Mouse (Mus musculus) MEL (cell line): ENCODE data around the gene Cenpm. TPM values are rescaled to one million over a fixed set of nuclear protein-coding genes. Genes with fewer than 3 reads are reported as not detected.

Experiments used
- DNase-seq: peaks from one replicate; pipeline ENCODE4 v3.0.0; 2011; ENCODE audit warnings: low read depth, low spot score
- H3K27ac ChIP-seq: 2 replicates; pipeline ENCODE4 v1.5.1; 2012; ENCODE audit warnings: low read depth, mild to moderate bottlenecking, control low read depth, low read length, moderate library complexity; ENCODE audit not compliant: control insufficient read depth
- H3K27me3 ChIP-seq, 2 experiments: fragments of 150-350 bp in 1 of 2; sonication (generic) in 1 of 2; 2 replicates each; pipeline ENCODE4 v1.6.1; 2012; ENCODE audit warnings: low read length in 2 of 2, mild to moderate bottlenecking in 2 of 2, improper control_type of control experiment in 1 of 2, moderate library complexity in 1 of 2; ENCODE audit not compliant: insufficient read depth in 2 of 2, control insufficient read depth in 1 of 2
- H3K36me3 ChIP-seq, 2 experiments: 2 replicates each; pipeline ENCODE4 v1.6.1; 2012 to 2014; ENCODE audit warnings: low read length in 2 of 2, improper control_type of control experiment in 1 of 2, inconsistent platforms in 1 of 2, mild to moderate bottlenecking in 1 of 2; ENCODE audit not compliant: insufficient read depth in 2 of 2, control insufficient read depth in 1 of 2
- H3K4me1 ChIP-seq, 2 experiments: fragments of 150-350 bp in 1 of 2; sonication (generic) in 1 of 2; 2 replicates each; pipeline ENCODE4 v1.6.1; 2012; ENCODE audit warnings: low read length in 2 of 2, improper control_type of control experiment in 1 of 2, mild to moderate bottlenecking in 1 of 2; ENCODE audit not compliant: insufficient read depth in 2 of 2, control insufficient read depth in 1 of 2
- H3K4me3 ChIP-seq, 2 experiments: fragments of 150-350 bp in 1 of 2; sonication (generic) in 1 of 2; 2 replicates each; pipeline ENCODE4 v1.5.1; 2012; ENCODE audit warnings: low read depth in 2 of 2, low read length in 2 of 2, mild to moderate bottlenecking in 2 of 2, moderate library complexity in 2 of 2, control low read depth in 1 of 2, improper control_type of control experiment in 1 of 2; ENCODE audit not compliant: control insufficient read depth in 1 of 2, insufficient read depth in 1 of 2
- H3K79me2 ChIP-seq: 2 replicates; pipeline ENCODE4 v1.6.1; 2012; ENCODE audit warnings: mild to moderate bottlenecking, low read length, moderate library complexity; ENCODE audit not compliant: control insufficient read depth, poor library complexity, insufficient read depth
- H3K9ac ChIP-seq: 2 replicates; pipeline ENCODE4 v1.6.1; 2012; ENCODE audit warnings: low read depth, mild to moderate bottlenecking, control low read depth, low read length, moderate library complexity; ENCODE audit not compliant: control insufficient read depth, poor library complexity, severe bottlenecking
- H3K9me3 ChIP-seq: fragments of 150-350 bp; sonication (generic); replicated peaks from 2 replicates; pipeline ENCODE4 v1.6.1; 2012; ENCODE audit warnings: mild to moderate bottlenecking, low read length, improper control_type of control experiment, moderate library complexity; ENCODE audit not compliant: insufficient read depth
- BHLHE40 ChIP-seq: IDR thresholded peaks from 2 replicates; pipeline ENCODE4 v1.6.1; 2012; ENCODE audit warnings: low read depth, mild to moderate bottlenecking, inconsistent platforms, low read length, improper control_type of control experiment, borderline replicate concordance
- CHD1 ChIP-seq: IDR thresholded peaks from 2 replicates; pipeline ENCODE4 v1.6.1; 2012; ENCODE audit warnings: low read depth, mild to moderate bottlenecking, inconsistent platforms, low read length, improper control_type of control experiment
- CHD2 ChIP-seq: IDR thresholded peaks from 2 replicates; pipeline ENCODE4 v1.6.1; 2011; ENCODE audit warnings: low read length, improper control_type of control experiment
- CTCF ChIP-seq, 3 experiments: IDR thresholded peaks in 2 of 3; conservative IDR thresholded peaks in 1 of 3; 2 replicates each; pipeline ENCODE4 v1.5.1; 2011 to 2012; ENCODE audit warnings: low read length in 3 of 3, low read depth in 2 of 3, mild to moderate bottlenecking in 2 of 3, improper control_type of control experiment in 1 of 3, inconsistent platforms in 1 of 3, mixed read lengths in 1 of 3, moderate library complexity in 1 of 3; ENCODE audit not compliant: control insufficient read depth in 1 of 3, insufficient read depth in 1 of 3, poor library complexity in 1 of 3, severe bottlenecking in 1 of 3
- E2F4 ChIP-seq: IDR thresholded peaks from 2 replicates; pipeline ENCODE4 v1.6.1; 2011; ENCODE audit warnings: low read depth, low read length, improper control_type of control experiment, borderline replicate concordance
- ELF1 ChIP-seq: IDR thresholded peaks from 2 replicates; pipeline ENCODE4 v1.6.1; 2014; ENCODE audit warnings: low read depth, mild to moderate bottlenecking, inconsistent platforms, low read length, improper control_type of control experiment, moderate library complexity
- ETS1 ChIP-seq: IDR thresholded peaks from 2 replicates; pipeline ENCODE4 v1.6.1; 2012; ENCODE audit warnings: low read depth, mild to moderate bottlenecking, inconsistent platforms, low read length, improper control_type of control experiment, moderate library complexity
- GABPA ChIP-seq: IDR thresholded peaks from 2 replicates; pipeline ENCODE4 v1.6.1; 2012; ENCODE audit warnings: low read depth, mild to moderate bottlenecking, inconsistent platforms, low read length, improper control_type of control experiment, moderate library complexity
- GATA1 ChIP-seq: IDR thresholded peaks from 2 replicates; pipeline ENCODE4 v1.6.1; 2011; ENCODE audit warnings: low read depth, low read length, improper control_type of control experiment
- MAFK ChIP-seq: IDR thresholded peaks from 2 replicates; pipeline ENCODE4 v1.6.1; 2011; ENCODE audit warnings: low read depth, mild to moderate bottlenecking, low read length, improper control_type of control experiment, borderline replicate concordance
- MAX ChIP-seq: IDR thresholded peaks from 2 replicates; pipeline ENCODE4 v1.6.1; 2011; ENCODE audit warnings: low read length, improper control_type of control experiment
- MEF2A ChIP-seq: IDR thresholded peaks from 2 replicates; pipeline ENCODE4 v1.6.1; 2014; ENCODE audit warnings: low read depth, mild to moderate bottlenecking, inconsistent platforms, low read length, improper control_type of control experiment; ENCODE audit not compliant: poor library complexity, insufficient replicate concordance, severe bottlenecking; ENCODE audit errors: extremely low read depth
- MXI1 ChIP-seq: IDR thresholded peaks from 2 replicates; pipeline ENCODE4 v1.6.1; 2011; ENCODE audit warnings: mild to moderate bottlenecking, low read depth, low read length, improper control_type of control experiment
- MYB ChIP-seq: IDR thresholded peaks from 2 replicates; pipeline ENCODE4 v1.6.1; 2011; ENCODE audit warnings: mild to moderate bottlenecking, low read depth, low read length, improper control_type of control experiment
- MYC ChIP-seq: IDR thresholded peaks from 2 replicates; pipeline ENCODE4 v1.6.1; 2011; ENCODE audit warnings: low read depth, mild to moderate bottlenecking, low read length, improper control_type of control experiment, moderate library complexity
- NRF1 ChIP-seq: IDR thresholded peaks from 2 replicates; pipeline ENCODE4 v1.6.1; 2014; ENCODE audit warnings: low read depth, mild to moderate bottlenecking, inconsistent platforms, low read length, improper control_type of control experiment, moderate library complexity; ENCODE audit not compliant: poor library complexity, insufficient read depth, severe bottlenecking
- POLR2A ChIP-seq, 2 experiments: IDR thresholded peaks; 2 replicates each; pipeline ENCODE4 v1.6.1; 2011 to 2012; ENCODE audit warnings: low read length in 2 of 2, mild to moderate bottlenecking in 2 of 2, control low read depth in 1 of 2, improper control_type of control experiment in 1 of 2, low read depth in 1 of 2, moderate library complexity in 1 of 2; ENCODE audit not compliant: control insufficient read depth in 1 of 2, insufficient read depth in 1 of 2, poor library complexity in 1 of 2
- POLR2AphosphoS2 ChIP-seq: IDR thresholded peaks from 2 replicates; pipeline ENCODE4 v1.6.1; 2011; ENCODE audit warnings: low read length, improper control_type of control experiment
- POLR2AphosphoS5 ChIP-seq: IDR thresholded peaks from 2 replicates; pipeline ENCODE4 v1.6.1; 2012; ENCODE audit warnings: low read depth, borderline replicate concordance, mild to moderate bottlenecking, inconsistent platforms, low read length, moderate library complexity, mixed read lengths
- RAD21 ChIP-seq: IDR thresholded peaks from 2 replicates; pipeline ENCODE4 v1.6.1; 2011; ENCODE audit warnings: mild to moderate bottlenecking, low read depth, low read length, improper control_type of control experiment
- RCOR1 ChIP-seq: IDR thresholded peaks from 2 replicates; pipeline ENCODE4 v1.6.1; 2012; ENCODE audit warnings: low read depth, mild to moderate bottlenecking, inconsistent platforms, low read length, improper control_type of control experiment
- SMC3 ChIP-seq: IDR thresholded peaks from 2 replicates; pipeline ENCODE4 v1.6.1; 2011; ENCODE audit warnings: low read depth, low read length, improper control_type of control experiment
- TAL1 ChIP-seq: IDR thresholded peaks from 2 replicates; pipeline ENCODE4 v1.6.1; 2012; ENCODE audit warnings: mild to moderate bottlenecking, inconsistent platforms, low read length, moderate library complexity, mixed read lengths
- TBP ChIP-seq: IDR thresholded peaks from 2 replicates; pipeline ENCODE4 v1.8.0; 2011; ENCODE audit warnings: low read depth, low read length, improper control_type of control experiment
- TCF12 ChIP-seq: IDR thresholded peaks from 2 replicates; pipeline ENCODE4 v1.6.1; 2014; ENCODE audit warnings: low read depth, mild to moderate bottlenecking, inconsistent platforms, low read length, improper control_type of control experiment, moderate library complexity
- UBTF ChIP-seq: IDR thresholded peaks from 2 replicates; pipeline ENCODE4 v1.6.1; 2012; ENCODE audit warnings: low read depth, mild to moderate bottlenecking, inconsistent platforms, low read length, improper control_type of control experiment, moderate library complexity, borderline replicate concordance; ENCODE audit not compliant: insufficient read depth
- USF1 ChIP-seq: IDR thresholded peaks from 2 replicates; pipeline ENCODE4 v1.6.1; 2014; ENCODE audit warnings: low read depth, mild to moderate bottlenecking, inconsistent platforms, low read length, improper control_type of control experiment, moderate library complexity
- USF2 ChIP-seq, 2 experiments: IDR thresholded peaks; 2 replicates each; pipeline ENCODE4 v1.6.1; 2011 to 2012; ENCODE audit warnings: improper control_type of control experiment in 2 of 2, low read length in 2 of 2, borderline replicate concordance in 1 of 2, inconsistent platforms in 1 of 2, low read depth in 1 of 2, mild to moderate bottlenecking in 1 of 2; ENCODE audit not compliant: insufficient read depth in 1 of 2
- ZC3H11A ChIP-seq: IDR thresholded peaks from 2 replicates; pipeline ENCODE4 v1.6.1; 2012; ENCODE audit warnings: low read depth, mild to moderate bottlenecking, inconsistent platforms, low read length, improper control_type of control experiment
- ZKSCAN1 ChIP-seq: IDR thresholded peaks from 2 replicates; pipeline ENCODE4 v1.6.1; 2012; ENCODE audit warnings: low read depth, mild to moderate bottlenecking, inconsistent platforms, low read length, improper control_type of control experiment, moderate library complexity
- ZMIZ1 ChIP-seq: IDR thresholded peaks from 2 replicates; pipeline ENCODE4 v1.6.1; 2012; ENCODE audit warnings: low read depth, mild to moderate bottlenecking, inconsistent platforms, low read length, improper control_type of control experiment, moderate library complexity
- polyA plus RNA-seq, 2 experiments: library from polyadenylated mRNA; stranded (reverse) in 1 of 2; unstranded in 1 of 2; fragments of >175 nt in 1 of 2; fragments of >200 nt in 1 of 2; gene quantifications; 2 replicates each; pipeline versions ENCODE4 v1.2.1 to v1.2.4; 2012; ENCODE audit warnings: low replicate concordance in 2 of 2, low read depth in 1 of 2; ENCODE audit not compliant: insufficient read length in 2 of 2, insufficient read depth in 1 of 2, missing spikeins in 1 of 2
- total RNA-seq: library from RNA; depleted of rRNA; stranded (reverse); fragments of 300-350 nt; gene quantifications from 2 replicates; pipeline ENCODE4 v1.2.3, GENCODE M21; 2012

Gene Cenpm
- total and polyA plus RNA-seq, 3 experiments = 23.7 to 56.3 TPM; not detected in 1

DNA sequence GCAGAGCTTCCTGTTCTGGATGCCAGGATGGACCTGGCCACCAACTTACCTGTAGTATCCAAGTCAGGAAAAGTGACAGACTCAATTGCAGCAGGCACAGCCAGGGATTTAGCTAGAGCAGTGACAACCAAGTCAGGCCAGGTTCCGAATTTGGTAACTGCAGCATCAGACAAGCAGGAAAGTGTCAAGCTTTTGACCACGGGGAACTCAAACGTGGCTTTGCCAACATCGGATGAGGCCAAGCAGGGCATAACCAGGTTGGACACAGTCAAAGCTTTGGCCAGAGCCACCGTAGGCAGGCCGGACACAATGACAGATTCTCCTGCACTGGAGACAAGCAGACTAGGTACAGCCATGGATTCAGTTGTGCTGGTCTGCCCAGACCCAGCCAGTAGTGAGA is 27.7 kb upstream of the Cenpm start:
- TF ChIP-seq POLR2AphosphoS5 (no peak), RAD21 (no peak), SMC3 (no peak), E2F4 (no peak), ZC3H11A (no peak), GABPA (no peak), TCF12 (no peak), MXI1 (no peak), MEF2A (no peak), CHD2 (no peak), USF1 (no peak), USF2 (IDR thresholded peaks at IDR 0.05; ENCODE audit: borderline replicate concordance in 1 of 2, insufficient read depth in 1 of 2, low read depth in 1 of 2, low read length in 2 of 2) (no peak), TBP (no peak), MAX (no peak), POLR2AphosphoS2 (no peak), UBTF (no peak), MAFK (no peak), ZKSCAN1 (no peak), ZMIZ1 (no peak), POLR2A (IDR thresholded peaks at IDR 0.05; ENCODE audit: control insufficient read depth in 1 of 2, insufficient read depth in 1 of 2, low read depth in 1 of 2, low read length in 2 of 2, poor library complexity in 1 of 2) (no peak)
- TF ChIP-seq, all 39 proteins: peak for 0
- Histone ChIP-seq H3K9ac (no peak overlapping the region), H3K79me2 (no peaks in the 10 kb centered on the region), H3K4me1 (no peaks in the 10 kb centered on the region), H3K27me3 (no peaks in the 10 kb centered on the region), H3K27ac (no peak overlapping the region), H3K4me3 (no peak overlapping the region), H3K9me3 (no peaks in the 10 kb centered on the region), H3K36me3 (no peaks in the 10 kb centered on the region)
- DNase-seq = no peak

DNA sequence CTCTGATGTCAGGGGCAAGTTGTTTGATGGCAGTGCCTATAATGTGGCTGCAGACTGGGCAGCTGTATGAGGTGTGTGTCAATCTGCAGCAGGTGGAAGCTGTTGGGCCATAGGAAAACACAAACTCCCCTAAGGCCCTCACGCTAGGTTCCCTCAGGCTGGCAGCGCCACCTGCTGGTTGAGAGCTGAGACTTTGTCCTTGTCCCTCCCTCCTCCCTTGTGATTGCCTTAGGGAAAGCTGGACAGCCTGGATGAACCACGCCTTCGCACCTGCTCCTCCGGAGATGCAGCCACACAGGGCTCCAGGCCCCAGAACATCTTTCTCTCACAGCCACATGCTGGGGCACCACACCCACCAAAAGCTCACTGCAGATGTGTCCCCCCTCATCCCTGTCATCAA is 26.7 kb upstream of the Cenpm start:
- H3K27ac ChIP-seq = no peak overlapping the region
- no peaks in the 10 kb centered on the region for H3K79me2 ChIP-seq
- H3K9me3 ChIP-seq = no peaks in the 10 kb centered on the region
- no peaks in the 10 kb centered on the region for H3K27me3 ChIP-seq
- H3K4me3 ChIP-seq = no peak overlapping the region
- H3K4me1 ChIP-seq = no peaks in the 10 kb centered on the region
- peak; percentile 71 for DNase-seq
- H3K9ac ChIP-seq = no peak overlapping the region
- no peaks in the 10 kb centered on the region for H3K36me3 ChIP-seq
- TF ChIP-seq UBTF (no peak), POLR2A (IDR thresholded peaks at IDR 0.05; ENCODE audit: control insufficient read depth in 1 of 2, insufficient read depth in 1 of 2, low read depth in 1 of 2, low read length in 2 of 2, poor library complexity in 1 of 2) (no peak), RAD21 (peak; percentile 54), ZMIZ1 (no peak), CHD1 (no peak), CTCF (IDR thresholded peaks at IDR 0.05 in 2 of 3, conservative IDR thresholded peaks at IDR 0.05 in 1 of 3; ENCODE audit: control insufficient read depth in 1 of 3, insufficient read depth in 1 of 3, low read depth in 2 of 3, low read length in 3 of 3, poor library complexity in 1 of 3, severe bottlenecking in 1 of 3) (peak; percentile 76 to 96 (median 92)), MEF2A (no peak), ETS1 (no peak), MYC (no peak), MAFK (no peak), USF2 (IDR thresholded peaks at IDR 0.05; ENCODE audit: borderline replicate concordance in 1 of 2, insufficient read depth in 1 of 2, low read depth in 1 of 2, low read length in 2 of 2) (no peak), POLR2AphosphoS5 (no peak), NRF1 (no peak), GABPA (no peak), USF1 (no peak), RCOR1 (no peak), TAL1 (no peak), SMC3 (peak; percentile 54), ELF1 (no peak), BHLHE40 (no peak), MYB (no peak), GATA1 (no peak)
